Mouse (Mus musculus): Measurements from ENCODE around the gene Plekhg2. TPM values are rescaled to one million over a fixed set of nuclear protein-coding genes. Genes with fewer than 3 reads are reported as not detected.
"Not testable (repeated sequence)": the region's sequence is repeated elsewhere in the genome, so short reads cannot be mapped to it uniquely, and the experiment has no call there.

The Plekhg2 gene
- polyA plus RNA-seq, 1 experiment = not detected

DNA sequence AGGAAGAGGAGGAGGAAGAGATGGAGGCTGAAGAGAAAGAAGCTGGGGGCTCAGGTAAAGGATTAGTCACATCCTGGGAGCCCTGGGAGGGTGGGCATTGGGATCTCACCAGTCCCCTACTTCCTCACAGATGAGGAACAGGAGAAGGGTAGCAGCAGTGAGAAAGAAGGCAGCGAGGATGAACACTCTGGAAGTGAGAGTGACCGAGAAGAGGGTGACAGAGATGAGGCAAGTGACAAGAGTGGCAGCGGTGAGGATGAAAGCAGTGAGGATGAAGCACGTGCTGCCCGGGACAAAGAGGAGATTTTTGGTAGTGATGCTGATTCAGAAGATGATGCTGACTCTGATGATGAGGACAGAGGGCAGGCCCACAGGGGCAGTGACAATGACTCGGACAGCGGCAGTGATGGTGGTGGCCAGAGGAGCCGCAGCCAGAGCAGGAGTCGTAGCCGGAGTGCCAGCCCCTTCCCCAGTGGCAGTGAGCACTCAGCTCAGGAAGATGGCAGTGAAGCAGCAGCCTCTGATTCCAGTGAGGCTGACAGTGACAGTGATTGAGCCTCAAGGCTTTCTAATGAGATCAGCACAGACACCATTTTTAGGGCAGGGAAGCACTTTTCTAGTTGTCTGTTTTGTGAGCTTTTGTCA, 26.4 kb upstream of the Plekhg2 start:
- 88% methylated on average over 10 of the region's 10 CpGs for WGBS
- TF ChIP-seq POLR2A (IDR thresholded peaks at IDR 0.05; ENCODE audit: insufficient read depth, low read depth, low read length) = no peak
- TF ChIP-seq CTCF (IDR thresholded peaks at IDR 0.05; ENCODE audit: insufficient read depth, low read depth, low read length) = no peak
- Histone ChIP-seq H3K4me1 (ENCODE audit: control insufficient read depth, insufficient read depth, low read length) (no peaks in the 10 kb centered on the region), H3K4me3 (ENCODE audit: insufficient read depth, low read depth, low read length) (no peak overlapping the region), H3K27ac (ENCODE audit: insufficient read depth, low read depth, low read length) (no peak overlapping the region)

DNA sequence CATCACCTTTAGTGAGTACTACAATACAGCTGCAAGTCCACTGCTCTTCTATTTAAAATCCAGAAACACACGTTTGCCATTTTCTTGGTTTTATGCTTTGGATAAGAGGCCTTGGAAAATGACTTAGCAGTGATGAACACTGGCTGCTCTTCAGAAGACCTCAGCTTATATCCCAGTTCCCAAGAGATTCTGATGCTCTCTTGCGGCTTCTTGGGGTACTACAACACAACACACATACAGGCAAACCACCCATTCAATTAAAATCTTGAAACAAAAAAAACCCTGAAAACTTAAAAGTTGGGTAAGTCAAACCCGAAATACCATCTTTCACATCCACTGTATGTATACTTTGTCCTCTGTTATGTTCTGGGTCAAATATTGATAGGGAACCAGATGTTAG, 25.6 kb upstream of the Plekhg2 start:
- TF ChIP-seq POLR2A (IDR thresholded peaks at IDR 0.05; ENCODE audit: insufficient read depth, low read depth, low read length) (no peak), CTCF (IDR thresholded peaks at IDR 0.05; ENCODE audit: insufficient read depth, low read depth, low read length) (no peak)
- Histone ChIP-seq H3K27ac (ENCODE audit: insufficient read depth, low read depth, low read length) (no peak overlapping the region), H3K4me1 (ENCODE audit: control insufficient read depth, insufficient read depth, low read length) (peaks cover 3% of the 10 kb centered on the region), H3K4me3 (ENCODE audit: insufficient read depth, low read depth, low read length) (no peak overlapping the region)
- WGBS = 53% methylated on average over 3 of the region's 3 CpGs

DNA sequence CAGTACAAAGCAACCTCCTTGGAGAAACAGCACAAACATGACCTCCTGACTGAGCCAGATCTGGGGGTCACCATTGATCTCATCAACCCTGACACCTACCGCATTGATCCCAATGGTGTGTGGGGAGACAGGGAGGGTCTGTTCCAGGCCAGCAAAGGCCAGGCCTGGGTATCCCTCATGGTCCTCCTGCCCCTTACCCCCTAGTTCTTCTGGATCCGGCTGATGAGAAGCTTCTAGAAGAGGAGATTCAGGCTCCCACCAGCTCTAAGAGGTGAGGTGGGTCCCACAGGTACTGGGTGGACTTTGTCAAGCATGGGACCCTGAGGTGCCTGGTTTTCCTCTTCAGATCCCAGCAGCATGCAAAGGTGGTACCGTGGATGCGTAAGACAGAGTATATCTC, 23.0 kb upstream of the Plekhg2 start:
- Histone ChIP-seq H3K4me1 (ENCODE audit: control insufficient read depth, insufficient read depth, low read length) (peaks cover 8% of the 10 kb centered on the region), H3K4me3 (ENCODE audit: insufficient read depth, low read depth, low read length) (no peak overlapping the region), H3K27ac (ENCODE audit: insufficient read depth, low read depth, low read length) (no peak overlapping the region)
- WGBS = 98% methylated on average over 4 of the region's 4 CpGs
- no peak for TF ChIP-seq CTCF (IDR thresholded peaks at IDR 0.05; ENCODE audit: insufficient read depth, low read depth, low read length)

GRCm38 (mm10) chr7:28393272-28393951, 21.0 kb upstream of the Plekhg2 start:
- Histone ChIP-seq H3K27ac (ENCODE audit: insufficient read depth, low read depth, low read length) (peak overlapping the region; percentile 6; the same call in 1 of the 2 replicates), H3K4me1 (ENCODE audit: control insufficient read depth, insufficient read depth, low read length) (peaks cover 8% of the 10 kb centered on the region), H3K4me3 (ENCODE audit: insufficient read depth, low read depth, low read length) (peak overlapping the region; percentile 66)
- TF ChIP-seq CTCF (IDR thresholded peaks at IDR 0.05; ENCODE audit: insufficient read depth, low read depth, low read length) = no peak
- TF ChIP-seq POLR2A (IDR thresholded peaks at IDR 0.05; ENCODE audit: insufficient read depth, low read depth, low read length) = no peak
- WGBS = 4% methylated on average over 22 of the region's 22 CpGs

GRCm38 (mm10) chr7:28392429-28393271, 20.3 kb upstream of the Plekhg2 start, which contains the start of the genes Med29 and Paf1:
Gene Med29 (minus strand): TSS chr7:28392708.
Gene Paf1 (plus strand): TSS chr7:28392951.
- WGBS = under 1% methylated on average over 58 of the region's 58 CpGs
- Histone ChIP-seq H3K4me3 (ENCODE audit: insufficient read depth, low read depth, low read length) (peak within 1 kb of the TSS; percentile 66), H3K4me1 (ENCODE audit: control insufficient read depth, insufficient read depth, low read length) (peaks cover 8% of the 10 kb centered on the region), H3K27ac (ENCODE audit: insufficient read depth, low read depth, low read length) (peak within 1 kb of the TSS; percentile 6; the same call in 1 of the 2 replicates)
- no peak for TF ChIP-seq CTCF (IDR thresholded peaks at IDR 0.05; ENCODE audit: insufficient read depth, low read depth, low read length)
- TF ChIP-seq POLR2A (IDR thresholded peaks at IDR 0.05; ENCODE audit: insufficient read depth, low read depth, low read length) = peak; percentile 76

GRCm38 (mm10) chr7:28390331-28390730, 17.9 kb upstream of the Plekhg2 start:
- TF ChIP-seq POLR2A (IDR thresholded peaks at IDR 0.05; ENCODE audit: insufficient read depth, low read depth, low read length) = no peak
- no peak for TF ChIP-seq CTCF (IDR thresholded peaks at IDR 0.05; ENCODE audit: insufficient read depth, low read depth, low read length)
- H3K27ac ChIP-seq (ENCODE audit: insufficient read depth, low read depth, low read length) = no peak overlapping the region
- H3K4me3 ChIP-seq (ENCODE audit: insufficient read depth, low read depth, low read length) = no peak overlapping the region
- WGBS = 97% methylated on average over 3 of the region's 3 CpGs
- peaks cover 8% of the 10 kb centered on the region for H3K4me1 ChIP-seq (ENCODE audit: control insufficient read depth, insufficient read depth, low read length)

DNA sequence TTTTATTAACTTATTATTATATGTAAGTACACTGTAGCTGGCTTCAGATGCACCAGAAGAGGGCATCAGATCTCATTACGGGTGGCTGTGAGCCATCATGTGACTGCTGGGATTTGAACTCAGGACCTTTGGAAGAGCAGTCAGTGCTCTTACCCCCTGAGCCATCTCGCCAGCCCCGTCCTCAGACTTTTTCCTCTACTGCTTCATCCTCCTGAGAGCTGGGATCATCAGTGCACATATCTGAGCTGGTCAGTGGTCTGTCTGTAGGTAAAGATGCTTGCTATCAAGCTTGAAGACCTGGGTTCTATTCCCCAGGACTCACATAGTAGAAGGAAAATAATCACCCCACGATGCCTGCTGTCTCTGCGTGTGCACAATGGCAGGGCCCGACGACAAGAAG, 15.0 kb upstream of the Plekhg2 start:
- H3K4me1 ChIP-seq (ENCODE audit: control insufficient read depth, insufficient read depth, low read length) = peaks cover 16% of the 10 kb centered on the region
- not testable (repeated sequence) for H3K4me3 ChIP-seq (ENCODE audit: insufficient read depth, low read depth, low read length); H3K27ac ChIP-seq (ENCODE audit: insufficient read depth, low read depth, low read length)
- WGBS = 84% methylated on average over 7 of the region's 7 CpGs

DNA sequence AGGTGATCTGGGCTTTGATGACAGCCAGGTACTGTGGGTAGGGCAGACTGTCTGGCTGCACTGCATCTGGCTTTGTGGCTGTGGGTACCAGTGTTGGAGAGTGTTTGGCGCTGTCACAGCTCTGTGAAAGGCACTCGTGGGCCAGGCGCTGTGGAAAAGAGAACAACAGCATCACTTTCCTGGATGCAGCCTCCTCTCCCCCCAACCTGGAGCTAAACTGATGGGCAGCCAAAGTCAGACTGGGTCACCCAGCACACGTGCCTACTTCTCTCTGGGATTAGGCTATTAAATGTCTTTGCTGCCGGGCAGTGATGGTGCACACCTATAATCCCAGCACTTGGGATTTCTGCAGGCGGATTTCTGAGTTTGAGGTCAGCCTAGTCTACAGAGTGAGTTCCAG, 14.5 kb upstream of the Plekhg2 start:
- H3K27ac ChIP-seq (ENCODE audit: insufficient read depth, low read depth, low read length); H3K4me3 ChIP-seq (ENCODE audit: insufficient read depth, low read depth, low read length): not testable (repeated sequence)
- WGBS = 77% methylated on average over 6 of the region's 6 CpGs
- peaks cover 20% of the 10 kb centered on the region for H3K4me1 ChIP-seq (ENCODE audit: control insufficient read depth, insufficient read depth, low read length)

- TF ChIP-seq CTCF (IDR thresholded peaks at IDR 0.05; ENCODE audit: insufficient read depth, low read depth, low read length) (peak; percentile 71; the same call in 1 of the 2 replicates), POLR2A (IDR thresholded peaks at IDR 0.05; ENCODE audit: insufficient read depth, low read depth, low read length) (no peak)
- WGBS = 9% methylated on average over 4 of the region's 4 CpGs
- no peak overlapping the region for H3K4me3 ChIP-seq (ENCODE audit: insufficient read depth, low read depth, low read length)
- H3K27ac ChIP-seq (ENCODE audit: insufficient read depth, low read depth, low read length) = no peak overlapping the region
- peaks cover 23% of the 10 kb centered on the region for H3K4me1 ChIP-seq (ENCODE audit: control insufficient read depth, insufficient read depth, low read length)
These were observed 14.1 kb upstream of the Plekhg2 start for GRCm38 (mm10) chr7:28386462-28386861.
